8 mouse cellular contexts compared by ENCODE assay signal in the genomic region with DNA sequence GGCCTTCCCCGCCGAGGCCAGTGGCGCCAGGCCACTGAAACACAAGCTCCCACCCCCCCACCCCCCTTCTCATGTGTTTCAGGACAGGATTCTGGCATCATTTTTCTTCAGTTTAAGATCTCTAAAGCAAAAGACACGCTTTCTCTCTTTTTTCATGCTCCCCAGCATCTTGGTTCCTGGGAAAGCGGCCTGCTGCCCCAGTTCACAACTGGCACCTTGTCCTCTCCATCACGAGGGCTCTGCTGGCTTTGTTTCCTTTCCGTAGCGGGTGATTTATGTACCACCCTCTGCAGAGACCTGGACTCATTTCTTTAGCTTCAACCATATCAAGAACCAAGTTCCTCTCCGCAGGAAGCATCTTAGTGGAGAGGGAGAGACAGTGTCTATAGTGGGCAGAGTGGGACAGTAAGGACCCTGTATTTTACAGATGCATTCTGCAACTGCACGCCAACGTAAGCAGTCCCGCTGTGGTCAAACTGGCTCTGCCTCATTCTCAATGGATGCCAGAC. TPM values are rescaled to one million over a fixed set of nuclear protein-coding genes. Genes with fewer than 3 reads are reported as not detected.
DNase-seq lines count a peak whose midpoint lies in the region; ATAC-seq and TF ChIP-seq lines count a peak whose summit lies in the region.

No protein-coding gene starts in this region.

- peak overlapping the region; percentile 55 for H3K9ac ChIP-seq in kidney, embryonic 15.5 days

- no peaks in the 10 kb centered on the region for H3K36me3 ChIP-seq in kidney, embryonic 15.5 days
- H3K36me3 ChIP-seq in myocyte (ENCODE audit: control insufficient read depth, insufficient read depth), result no peaks in the 10 kb centered on the region

- WGBS in kidney, embryonic 15.5 days, result 24% methylated on average over 12 of the region's 12 CpGs

- no peaks in the 10 kb centered on the region for H3K9me3 ChIP-seq in kidney, embryonic 15.5 days (replicated peaks)

- H3K4me3 ChIP-seq in embryonic fibroblast, embryonic 13.5 days (ENCODE audit: insufficient read depth, low read length), result peak overlapping the region; percentile 37
- H3K4me3 ChIP-seq in kidney, embryonic 15.5 days (replicated peaks), result peak overlapping the region; percentile 77
- H3K4me3 ChIP-seq in myocyte, result peak overlapping the region; percentile 40

- no peak for TF ChIP-seq POLR2A in embryonic fibroblast, embryonic 13.5 days (IDR thresholded peaks at IDR 0.05; ENCODE audit: low read depth, low read length)
- TF ChIP-seq POLR2A in myocyte (IDR thresholded peaks at IDR 0.05; ENCODE audit: insufficient read length, low read depth), result no peak

- no peak for TF ChIP-seq CTCF in embryonic fibroblast, embryonic 13.5 days (IDR thresholded peaks at IDR 0.05; ENCODE audit: borderline replicate concordance, insufficient read depth, low read length)

- ATAC-seq in kidney, embryonic 15.5 days (replicated peaks; ENCODE audit: low FRiP score), result no peak

- intact Hi-C loops in left cerebral cortex, postnatal 36 days (cut with DNase I), result loop anchor here (5.0 kb wide), 2 partner anchors 35 to 135 kb away; no protein-coding TSS in a partner anchor

- H3K79me2 ChIP-seq in myocyte (ENCODE audit: control insufficient read depth, insufficient read depth), result peaks cover 20% of the 10 kb centered on the region

- peak overlapping the region; percentile 51 for H3K27ac ChIP-seq in embryonic fibroblast, embryonic 13.5 days (ENCODE audit: insufficient read depth, low read length)
- peak overlapping the region; percentile 93 for H3K27ac ChIP-seq in kidney, embryonic 15.5 days

- peak overlapping the region; percentile 100 for H3ac ChIP-seq in myocyte (ENCODE audit: control insufficient read depth, insufficient read length)

- H3K27me3 ChIP-seq in kidney, embryonic 15.5 days, result no peaks in the 10 kb centered on the region
- no peaks in the 10 kb centered on the region for H3K27me3 ChIP-seq in myocyte (ENCODE audit: control insufficient read depth, insufficient read depth, insufficient read length)

- H3K4me2 ChIP-seq in kidney, embryonic 15.5 days, result peak overlapping the region; percentile 91
- peak overlapping the region; percentile 68 for H3K4me2 ChIP-seq in myocyte (ENCODE audit: low read depth)

- peaks cover 2% of the 10 kb centered on the region; the same call in 1 of the 2 replicates for H3K4me1 ChIP-seq in embryonic fibroblast, embryonic 13.5 days (ENCODE audit: control insufficient read depth, insufficient read depth, low read length)
- H3K4me1 ChIP-seq in kidney, embryonic 15.5 days, result peaks cover 25% of the 10 kb centered on the region

- peak; percentile 18 to 23 for DNase-seq in left cerebral cortex, postnatal 36 days (ENCODE audit: low spot score in 2 of 2)
- no peak for DNase-seq in left cerebral cortex, adult 11 months (ENCODE audit: low spot score)
- DNase-seq in cerebellum, adult 18-20 months, result peak; percentile 37 to 39
- no peak for DNase-seq in spleen, adult 18-20 months
- no peak for DNase-seq in right cerebral cortex, postnatal 25 days

TF ChIP-seq in myocyte, 11 proteins besides CTCF, POLR2A, EP300 and RAD21:
- TF ChIP-seq USF1 (IDR thresholded peaks at IDR 0.05; ENCODE audit: low read depth) (no peak), MYOG (IDR thresholded peaks at IDR 0.05; ENCODE audit: control insufficient read depth in 1 of 3, insufficient read depth in 1 of 3, insufficient read length in 2 of 3, low read depth in 2 of 3) (no peak), POLR2AphosphoS2 (IDR thresholded peaks at IDR 0.05; ENCODE audit: insufficient read length, low read depth) (no peak), SRF (IDR thresholded peaks at IDR 0.05; ENCODE audit: control insufficient read depth, insufficient read length, low read depth) (no peak), MYOD1 (IDR thresholded peaks at IDR 0.05; ENCODE audit: control insufficient read depth in 1 of 3, insufficient read length in 2 of 3, low read depth in 2 of 3) (no peak), REST (IDR thresholded peaks at IDR 0.05; ENCODE audit: insufficient read depth, insufficient read length) (no peak), E2F4 (IDR thresholded peaks at IDR 0.05; ENCODE audit: insufficient read depth) (no peak), TCF12 (IDR thresholded peaks at IDR 0.05; ENCODE audit: insufficient read depth, poor library complexity, severe bottlenecking) (no peak), MAX (IDR thresholded peaks at IDR 0.05; ENCODE audit: low read depth) (no peak)

RNA-seq across cellular contexts. Expression of a gene that starts 0.9 kb away (rescaled TPM):
- 100 to 1,000 TPM; 563 to 569 TPM for total RNA-seq in left cerebral cortex, postnatal 36 days (2021)
- polyA plus RNA-seq in embryonic fibroblast, embryonic 13.5 days (2011; ENCODE audit: insufficient read length, low read depth, missing spikeins), result 289 and 305 TPM in 2 replicates
- 325 and 336 TPM in 2 replicates for polyA plus RNA-seq in kidney, embryonic 15.5 days (2015; fragmentation: Nextera tagmentation; extraction: Ambion mirVana)
- polyA plus RNA-seq in myocyte (2012; fragmentation: generic; extraction: Trizol), result 65.7 TPM

Comparison
In these comparisons a context has a peak if more than half of its experiments do, and no peak if none do; other contexts are left out.
1. DNase-seq: peak in left cerebral cortex, postnatal 36 days (2 of 2) and cerebellum, adult 18-20 months (2 of 2); none in left cerebral cortex, adult 11 months (single experiment), spleen, adult 18-20 months (0 of 2) and right cerebral cortex, postnatal 25 days (single experiment).
2. Peak in every context shown above with its lines, with median percentiles within 50 percentile points of each other: H3K4me3 ChIP-seq.